Mouse (Mus musculus) layer of hippocampus, adult 9-11 months (tissue): ENCODE measurements at regions not wholly inside any gene's neighbourhood (a gene's known extent, or its start where the extent isn't known, plus 50 kb on each side); places are given as distances from the start of the nearest gene placed in this dataset.
"Not testable (repeated sequence)": the region's sequence is repeated elsewhere in the genome, so short reads cannot be mapped to it uniquely, and the experiment has no call there.

Experiments used
- DNase-seq: peaks from one replicate; pipeline ENCODE4 v3.0.0; 2022

GRCm38 (mm10) chr1:185958276-185958675, 158.8 kb downstream of the Lyplal1 start:
- no peak for DNase-seq

GRCm38 (mm10) chr1:185962606-185963005, 154.5 kb downstream of the Lyplal1 start:
- DNase-seq = no peak

GRCm38 (mm10) chr1:185963773-185964172, 153.3 kb downstream of the Lyplal1 start:
- no peak for DNase-seq

GRCm38 (mm10) chr1:185964426-185964825, 152.7 kb downstream of the Lyplal1 start:
- DNase-seq = no peak

GRCm38 (mm10) chr1:185967227-185967626, 149.9 kb downstream of the Lyplal1 start:
- no peak for DNase-seq

- no peak for DNase-seq
Observed at GRCm38 (mm10) chr1:185967816-185968215, 149.3 kb downstream of the Lyplal1 start.

GRCm38 (mm10) chr1:185968642-185969041, 148.5 kb downstream of the Lyplal1 start:
- no peak for DNase-seq

GRCm38 (mm10) chr1:185969231-185969630, 147.9 kb downstream of the Lyplal1 start:
- no peak for DNase-seq

GRCm38 (mm10) chr1:185977075-185977474, 140.0 kb downstream of the Lyplal1 start:
- DNase-seq = no peak

GRCm38 (mm10) chr1:185989432-185989831, 127.7 kb downstream of the Lyplal1 start:
- no peak for DNase-seq

- not testable (repeated sequence) for DNase-seq
Observed at GRCm38 (mm10) chr1:186000066-186000465, 117.0 kb downstream of the Lyplal1 start.

GRCm38 (mm10) chr1:186013413-186013812, 103.7 kb downstream of the Lyplal1 start:
- no peak for DNase-seq

GRCm38 (mm10) chr1:186014166-186014565, 102.9 kb downstream of the Lyplal1 start:
- DNase-seq = no peak

GRCm38 (mm10) chr1:186015831-186016561, 101.1 kb downstream of the Lyplal1 start:
- no peak for DNase-seq

- DNase-seq = no peak
Observed at GRCm38 (mm10) chr1:186017547-186017946, 99.6 kb downstream of the Lyplal1 start.

GRCm38 (mm10) chr1:186019511-186019910, 97.6 kb downstream of the Lyplal1 start:
- no peak for DNase-seq

GRCm38 (mm10) chr1:186031951-186032350, 85.2 kb downstream of the Lyplal1 start:
- no peak for DNase-seq

- no peak for DNase-seq
Observed at GRCm38 (mm10) chr1:186034443-186034842, 82.7 kb downstream of the Lyplal1 start.
